Mouse (Mus musculus) testis, postnatal 14 days (tissue): ENCODE measurements around the gene Gm3776.
"Not testable (repeated sequence)": the region's sequence is repeated elsewhere in the genome, so short reads cannot be mapped to it uniquely, and the experiment has no call there.

ENCODE experiments used
- DNase-seq: peaks from one replicate; pipeline ENCODE4 v3.0.0; 2021; ENCODE audit warnings: low spot score

Gene Gm3776

GRCm38 (mm10) chr9:78256914-78257313 is at the start of gene Gm3776:
TSS of gene Gm3776 (plus strand) at chr9:78257129.
- not testable (repeated sequence) for DNase-seq

GRCm38 (mm10) chr9:78208956-78209355 is 48.0 kb upstream of the Gm3776 start:
- DNase-seq: no peak

GRCm38 (mm10) chr9:78210079-78210478 is 46.9 kb upstream of the Gm3776 start:
- DNase-seq: no peak

GRCm38 (mm10) chr9:78210821-78211220 is 46.1 kb upstream of the Gm3776 start:
- no peak for DNase-seq

- DNase-seq: no peak
Measured at GRCm38 (mm10) chr9:78211521-78211920, 45.4 kb upstream of the Gm3776 start.

- peak; percentile 54 for DNase-seq
Measured at GRCm38 (mm10) chr9:78212341-78213049, 44.4 kb upstream of the Gm3776 start.

- DNase-seq: no peak
Measured at GRCm38 (mm10) chr9:78217074-78217473, 39.9 kb upstream of the Gm3776 start.

GRCm38 (mm10) chr9:78222616-78223015 is 34.3 kb upstream of the Gm3776 start:
- no peak for DNase-seq

GRCm38 (mm10) chr9:78223221-78223902 is 33.6 kb upstream of the Gm3776 start:
- DNase-seq: no peak

GRCm38 (mm10) chr9:78224418-78224817 is 32.5 kb upstream of the Gm3776 start:
- no peak for DNase-seq

- no peak for DNase-seq
Measured at GRCm38 (mm10) chr9:78225304-78225703, 31.6 kb upstream of the Gm3776 start.

GRCm38 (mm10) chr9:78228122-78228521 is 28.8 kb upstream of the Gm3776 start:
- DNase-seq: no peak

GRCm38 (mm10) chr9:78229658-78230057 is 27.3 kb upstream of the Gm3776 start:
- DNase-seq: not testable (repeated sequence)

GRCm38 (mm10) chr9:78230461-78230860 is 26.5 kb upstream of the Gm3776 start, which contains the start of gene Gsta1:
TSS of gene Gsta1 (plus strand) at chr9:78230656.
- not testable (repeated sequence) for DNase-seq

- DNase-seq: not testable (repeated sequence)
Measured at GRCm38 (mm10) chr9:78233121-78233695, 23.7 kb upstream of the Gm3776 start.

GRCm38 (mm10) chr9:78255683-78256470 is 1.1 kb upstream of the Gm3776 start:
- DNase-seq: not testable (repeated sequence)

- peak; percentile 39 for DNase-seq
Measured at GRCm38 (mm10) chr9:78259688-78260087, 2.8 kb downstream of the Gm3776 start.

- not testable (repeated sequence) for DNase-seq
Measured at GRCm38 (mm10) chr9:78270945-78271344, 14.0 kb downstream of the Gm3776 start.

- DNase-seq: not testable (repeated sequence)
Measured at GRCm38 (mm10) chr9:78282002-78282711, 25.2 kb downstream of the Gm3776 start.

GRCm38 (mm10) chr9:78289063-78289462 is 32.1 kb downstream of the Gm3776 start:
- not testable (repeated sequence) for DNase-seq

GRCm38 (mm10) chr9:78289723-78290122 is 32.8 kb downstream of the Gm3776 start, which contains the start of gene Gm10639:
TSS of gene Gm10639 (plus strand) at chr9:78289923.
- DNase-seq: not testable (repeated sequence)
